Mouse (Mus musculus): Measurements from ENCODE around the gene Pcbd2. TPM values are rescaled to one million over a fixed set of nuclear protein-coding genes. Genes with fewer than 3 reads are reported as not detected.
A peak's percentile ranks its signal among the peaks of the same experiment; 100 is the strongest.

Gene Pcbd2
- polyA plus RNA-seq, 1 experiment from 2014 or later: 49.2 TPM

GRCm38 (mm10) chr13:55809041-55809623 is 82.0 kb downstream of the Pcbd2 start:
- Histone ChIP-seq H3K27ac (replicated peaks; ENCODE audit: low read depth, low read length) (no peak overlapping the region), H3K36me3 (ENCODE audit: control insufficient read depth, insufficient read depth, low read length) (no peaks in the 10 kb centered on the region), H3K9me3 (ENCODE audit: control insufficient read depth, low read length) (no peaks in the 10 kb centered on the region), H3K9ac (ENCODE audit: low read depth, low read length) (no peak overlapping the region), H3K4me3 (ENCODE audit: low read depth, low read length) (no peak overlapping the region), H3K27me3 (replicated peaks; ENCODE audit: control insufficient read depth, insufficient read depth, low read length) (no peaks in the 10 kb centered on the region), H3K4me2 (ENCODE audit: low read depth, low read length) (no peak overlapping the region), H3K4me1 (ENCODE audit: control insufficient read depth, insufficient read depth, low read length) (no peaks in the 10 kb centered on the region)
- 70% methylated on average over 7 of the region's 7 CpGs for WGBS
- DNase-seq (ENCODE audit: low spot score): no peak
- ATAC-seq (ENCODE audit: low read depth): no peak

GRCm38 (mm10) chr13:55809707-55810106 is 82.5 kb downstream of the Pcbd2 start:
- Histone ChIP-seq H3K27me3 (replicated peaks; ENCODE audit: control insufficient read depth, insufficient read depth, low read length) (no peaks in the 10 kb centered on the region), H3K9ac (ENCODE audit: low read depth, low read length) (no peak overlapping the region), H3K4me2 (ENCODE audit: low read depth, low read length) (no peak overlapping the region), H3K4me3 (ENCODE audit: low read depth, low read length) (no peak overlapping the region), H3K9me3 (ENCODE audit: control insufficient read depth, low read length) (no peaks in the 10 kb centered on the region), H3K27ac (replicated peaks; ENCODE audit: low read depth, low read length) (no peak overlapping the region), H3K36me3 (ENCODE audit: control insufficient read depth, insufficient read depth, low read length) (no peaks in the 10 kb centered on the region), H3K4me1 (ENCODE audit: control insufficient read depth, insufficient read depth, low read length) (no peaks in the 10 kb centered on the region)
- 94% methylated on average over 10 of the region's 10 CpGs for WGBS
- DNase-seq (ENCODE audit: low spot score) (no peak), ATAC-seq (ENCODE audit: low read depth) (no peak)

GRCm38 (mm10) chr13:55810947-55811346 is 83.8 kb downstream of the Pcbd2 start:
- Histone ChIP-seq H3K27ac (replicated peaks; ENCODE audit: low read depth, low read length) (no peak overlapping the region), H3K9me3 (ENCODE audit: control insufficient read depth, low read length) (no peaks in the 10 kb centered on the region), H3K27me3 (replicated peaks; ENCODE audit: control insufficient read depth, insufficient read depth, low read length) (no peaks in the 10 kb centered on the region), H3K4me3 (ENCODE audit: low read depth, low read length) (no peak overlapping the region), H3K36me3 (ENCODE audit: control insufficient read depth, insufficient read depth, low read length) (no peaks in the 10 kb centered on the region), H3K4me2 (ENCODE audit: low read depth, low read length) (no peak overlapping the region), H3K4me1 (ENCODE audit: control insufficient read depth, insufficient read depth, low read length) (no peaks in the 10 kb centered on the region), H3K9ac (ENCODE audit: low read depth, low read length) (no peak overlapping the region)
- DNase-seq (ENCODE audit: low spot score): no peak
- no peak for ATAC-seq (ENCODE audit: low read depth)
- 72% methylated on average over 5 of the region's 5 CpGs for WGBS

GRCm38 (mm10) chr13:55813490-55814016 is 86.4 kb downstream of the Pcbd2 start:
- Histone ChIP-seq H3K9ac (ENCODE audit: low read depth, low read length) (no peak overlapping the region), H3K4me1 (ENCODE audit: control insufficient read depth, insufficient read depth, low read length) (no peaks in the 10 kb centered on the region), H3K4me2 (ENCODE audit: low read depth, low read length) (no peak overlapping the region), H3K27me3 (replicated peaks; ENCODE audit: control insufficient read depth, insufficient read depth, low read length) (no peaks in the 10 kb centered on the region), H3K36me3 (ENCODE audit: control insufficient read depth, insufficient read depth, low read length) (no peaks in the 10 kb centered on the region), H3K4me3 (ENCODE audit: low read depth, low read length) (no peak overlapping the region), H3K27ac (replicated peaks; ENCODE audit: low read depth, low read length) (no peak overlapping the region), H3K9me3 (ENCODE audit: control insufficient read depth, low read length) (no peaks in the 10 kb centered on the region)
- 57% methylated on average over 5 of the region's 5 CpGs for WGBS
- DNase-seq (ENCODE audit: low spot score): peak; percentile 48
- peak; percentile 58; the same call in 1 of the 2 replicates for ATAC-seq (ENCODE audit: low read depth)

GRCm38 (mm10) chr13:55814834-55815233 is 87.7 kb downstream of the Pcbd2 start:
- Histone ChIP-seq H3K27me3 (replicated peaks; ENCODE audit: control insufficient read depth, insufficient read depth, low read length) (no peaks in the 10 kb centered on the region), H3K9me3 (ENCODE audit: control insufficient read depth, low read length) (no peaks in the 10 kb centered on the region), H3K4me3 (ENCODE audit: low read depth, low read length) (no peak overlapping the region), H3K4me2 (ENCODE audit: low read depth, low read length) (no peak overlapping the region), H3K4me1 (ENCODE audit: control insufficient read depth, insufficient read depth, low read length) (no peaks in the 10 kb centered on the region), H3K36me3 (ENCODE audit: control insufficient read depth, insufficient read depth, low read length) (no peaks in the 10 kb centered on the region), H3K9ac (ENCODE audit: low read depth, low read length) (no peak overlapping the region), H3K27ac (replicated peaks; ENCODE audit: low read depth, low read length) (no peak overlapping the region)
- 80% methylated on average over 6 of the region's 6 CpGs for WGBS
- DNase-seq (ENCODE audit: low spot score) (no peak), ATAC-seq (ENCODE audit: low read depth) (no peak)

GRCm38 (mm10) chr13:55822499-55822898 is 95.3 kb downstream of the Pcbd2 start:
- no peak overlapping the region for H3K9ac ChIP-seq (ENCODE audit: low read depth, low read length)
- no peaks in the 10 kb centered on the region for H3K9me3 ChIP-seq (ENCODE audit: control insufficient read depth, low read length)
- no peak overlapping the region for H3K4me2 ChIP-seq (ENCODE audit: low read depth, low read length)
- no peak overlapping the region for H3K4me3 ChIP-seq (ENCODE audit: low read depth, low read length)
- no peak for DNase-seq (ENCODE audit: low spot score)
- H3K27ac ChIP-seq (replicated peaks; ENCODE audit: low read depth, low read length): no peak overlapping the region
- WGBS: 51% methylated on average over 5 of the region's 5 CpGs
- no peak for ATAC-seq (ENCODE audit: low read depth)
- 0 out of 2 replicates have a peak, but pooled peaks cover 3% of the 10 kb centered on the region for H3K4me1 ChIP-seq (ENCODE audit: control insufficient read depth, insufficient read depth, low read length)
- peaks cover 46% of the 10 kb centered on the region for H3K27me3 ChIP-seq (replicated peaks; ENCODE audit: control insufficient read depth, insufficient read depth, low read length)
- H3K36me3 ChIP-seq (ENCODE audit: control insufficient read depth, insufficient read depth, low read length): 0 out of 2 replicates have a peak, but pooled peaks cover 7% of the 10 kb centered on the region

- ATAC-seq (ENCODE audit: low read depth) (no peak), DNase-seq (ENCODE audit: low spot score) (peak; percentile 54)
- peak overlapping the region; percentile 29; the same call in 1 of the 2 replicates for H3K27ac ChIP-seq (replicated peaks; ENCODE audit: low read depth, low read length)
- H3K27me3 ChIP-seq (replicated peaks; ENCODE audit: control insufficient read depth, insufficient read depth, low read length): peaks cover 65% of the 10 kb centered on the region
- 8% methylated on average over 10 of the region's 10 CpGs for WGBS
- no peaks in the 10 kb centered on the region for H3K9me3 ChIP-seq (ENCODE audit: control insufficient read depth, low read length)
- H3K36me3 ChIP-seq (ENCODE audit: control insufficient read depth, insufficient read depth, low read length): 0 out of 2 replicates have a peak, but pooled peaks cover 7% of the 10 kb centered on the region
- 0 out of 2 replicates have a peak, but pooled peaks cover 3% of the 10 kb centered on the region for H3K4me1 ChIP-seq (ENCODE audit: control insufficient read depth, insufficient read depth, low read length)
- H3K4me2 ChIP-seq (ENCODE audit: low read depth, low read length): peak overlapping the region; percentile 54
- H3K4me3 ChIP-seq (ENCODE audit: low read depth, low read length): peak overlapping the region; percentile 35
- H3K9ac ChIP-seq (ENCODE audit: low read depth, low read length): peak overlapping the region; percentile 68
Observed at GRCm38 (mm10) chr13:55824151-55824945, 97.2 kb downstream of the Pcbd2 start.

- DNase-seq (ENCODE audit: low spot score): no peak
- H3K36me3 ChIP-seq (ENCODE audit: control insufficient read depth, insufficient read depth, low read length): 0 out of 2 replicates have a peak, but pooled peaks cover 7% of the 10 kb centered on the region
- no peaks in the 10 kb centered on the region for H3K9me3 ChIP-seq (ENCODE audit: control insufficient read depth, low read length)
- peak overlapping the region; percentile 35 for H3K4me3 ChIP-seq (ENCODE audit: low read depth, low read length)
- H3K9ac ChIP-seq (ENCODE audit: low read depth, low read length): peak overlapping the region; percentile 68
- 9% methylated on average over 25 of the region's 32 CpGs for WGBS
- H3K27ac ChIP-seq (replicated peaks; ENCODE audit: low read depth, low read length): peak overlapping the region; percentile 61
- ATAC-seq (ENCODE audit: low read depth): peak; percentile 25
- 0 out of 2 replicates have a peak, but pooled peaks cover 3% of the 10 kb centered on the region for H3K4me1 ChIP-seq (ENCODE audit: control insufficient read depth, insufficient read depth, low read length)
- H3K4me2 ChIP-seq (ENCODE audit: low read depth, low read length): peak overlapping the region; percentile 54
- H3K27me3 ChIP-seq (replicated peaks; ENCODE audit: control insufficient read depth, insufficient read depth, low read length): peaks cover 72% of the 10 kb centered on the region
Observed at GRCm38 (mm10) chr13:55825245-55825681, 98.1 kb downstream of the Pcbd2 start.

All from embryonic facial prominence, embryonic 14.5 days (tissue).